Mouse (Mus musculus) heart, postnatal 10 days (tissue): Measurements from ENCODE around the gene Fosl2. TPM values are rescaled to one million over a fixed set of nuclear protein-coding genes. Genes with fewer than 3 reads are reported as not detected.

Experiments
- total RNA-seq, 2 experiments: library from RNA; stranded (reverse); gene quantifications; 2 replicates each; pipeline ENCODE4 v1.2.3; 2021

Gene Fosl2
- total RNA-seq, 2 experiments from 2014 or later: 21.4 to 22.5 TPM

Other genes with a start within 250 kb of the Fosl2 start
- gene Plb1, start 96.9 kb downstream of the Fosl2 start, total RNA-seq: 1 to 10 TPM; 1.8 to 2.1 TPM